Mouse (Mus musculus) hindbrain, embryonic 12.5 days (tissue): ENCODE results near the gene Cbs. TPM values are rescaled to one million over a fixed set of nuclear protein-coding genes. Genes with fewer than 3 reads are reported as not detected.

Experiments
- ATAC-seq: fragments of 200-750 bp; cut with Nextera tagmentation; 2 replicates; pipeline ENCODE4 v1.8.0; 2017; ENCODE audit warnings: moderate TSS enrichment; ENCODE audit not compliant: low FRiP score
- H3K27ac ChIP-seq: fragments of 300-500 bp; sonication (generic); 2 replicates; pipeline ENCODE4 v1.5.1; 2016; ENCODE audit warnings: mild to moderate bottlenecking
- H3K27me3 ChIP-seq: fragments of 300-500 bp; sonication (generic); 2 replicates; pipeline ENCODE4 v1.6.1; 2016; ENCODE audit warnings: mild to moderate bottlenecking
- H3K36me3 ChIP-seq: fragments of 300-500 bp; sonication (generic); 2 replicates; pipeline ENCODE4 v1.6.1; 2016; ENCODE audit warnings: mild to moderate bottlenecking
- H3K4me1 ChIP-seq: fragments of 300-500 bp; sonication (generic); 2 replicates; pipeline ENCODE4 v1.6.1; 2016
- H3K4me2 ChIP-seq: fragments of 300-500 bp; sonication (generic); replicated peaks from 2 replicates; pipeline ENCODE4 v1.6.1; 2016; ENCODE audit warnings: mild to moderate bottlenecking
- H3K4me3 ChIP-seq: fragments of 300-500 bp; sonication (generic); 2 replicates; pipeline ENCODE4 v1.5.1; 2016; ENCODE audit warnings: mild to moderate bottlenecking
- H3K9ac ChIP-seq: fragments of 300-500 bp; sonication (generic); 2 replicates; pipeline ENCODE4 v1.6.1; 2016; ENCODE audit warnings: mild to moderate bottlenecking, moderate library complexity
- H3K9me3 ChIP-seq: fragments of 300-500 bp; sonication (generic); replicated peaks from 2 replicates; pipeline ENCODE4 v1.6.1; 2016; ENCODE audit warnings: mild to moderate bottlenecking
- WGBS: fragments of 180-500 bp; shearing (Covaris S2); methylation state at CpG from one replicate; pipeline ENCODE4 v1.1.7; 2016; 5-methylcytosine and 5-hydroxymethylcytosine counted together
- polyA plus RNA-seq: library from polyadenylated mRNA; unstranded; fragments of >200 nt; fragmentation: Nextera tagmentation; extraction: Ambion mirVana; gene quantifications from 2 replicates; pipeline ENCODE4 v1.2.1, GENCODE M21; 2016

Cbs gene
- polyA plus RNA-seq, 1 experiment from 2014 or later, result 3.3 TPM

DNA sequence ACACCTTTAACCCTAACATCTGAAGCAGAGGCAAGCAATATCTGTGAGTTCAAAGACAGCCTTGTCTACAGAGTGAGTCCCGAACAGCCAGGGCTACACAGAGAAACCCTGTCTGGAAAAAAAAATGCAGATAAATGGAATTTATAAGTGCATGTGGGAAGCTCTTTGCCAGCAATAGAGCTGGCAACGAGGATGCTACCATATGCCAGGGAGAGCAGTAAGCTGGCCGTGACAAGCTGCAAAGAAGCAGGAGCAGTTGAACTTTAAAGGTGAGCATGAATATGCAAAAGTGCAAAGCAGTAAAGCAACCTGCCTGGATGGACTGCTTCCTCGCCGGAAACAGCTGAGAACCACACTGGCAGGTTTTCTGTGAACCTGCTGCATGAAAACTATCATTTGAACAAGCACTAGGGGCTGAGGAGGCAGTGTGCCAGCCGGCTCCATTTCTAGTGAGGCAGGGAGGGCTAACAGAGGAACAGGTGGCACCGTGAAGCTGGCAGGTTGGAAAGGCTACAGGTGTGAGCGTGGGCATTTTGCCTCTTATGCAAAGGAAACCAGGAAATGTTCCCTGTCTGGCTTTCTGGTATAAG, 23.7 kb upstream of the Cbs start:
- Histone ChIP-seq H3K9ac (no peak overlapping the region), H3K4me2 (no peak overlapping the region), H3K4me3 (no peak overlapping the region), H3K27ac (no peak overlapping the region), H3K27me3 (no peaks in the 10 kb centered on the region), H3K36me3 (peaks cover 5% of the 10 kb centered on the region; the same call in 1 of the 2 replicates), H3K4me1 (peaks cover 14% of the 10 kb centered on the region), H3K9me3 (no peaks in the 10 kb centered on the region)
- WGBS, result 79% methylated on average over 8 of the region's 8 CpGs
- no peak for ATAC-seq

- peak within 1 kb of the TSS; percentile 64 for H3K4me2 ChIP-seq
- H3K36me3 ChIP-seq, result peaks cover 15% of the 10 kb centered on the region
- H3K4me1 ChIP-seq, result peaks cover 17% of the 10 kb centered on the region
- WGBS, result under 1% methylated on average over 61 of the region's 77 CpGs
- H3K9ac ChIP-seq, result peak within 1 kb of the TSS; percentile 98
- H3K9me3 ChIP-seq, result no peaks in the 10 kb centered on the region
- no peaks in the 10 kb centered on the region for H3K27me3 ChIP-seq
- ATAC-seq, result peak; percentile 99
- H3K27ac ChIP-seq, result peak within 1 kb of the TSS; percentile 90
- H3K4me3 ChIP-seq, result peak within 1 kb of the TSS; percentile 83
Measured at GRCm38 (mm10) chr17:31658468-31659185, 21.6 kb upstream of the Cbs start, which contains the start of gene U2af1. TSS of gene U2af1 (minus strand) at chr17:31658892.

- ATAC-seq, result no peak; the same call in 1 of the 2 replicates
- Histone ChIP-seq H3K9me3 (no peaks in the 10 kb centered on the region), H3K4me1 (peaks cover 17% of the 10 kb centered on the region)
Measured at GRCm38 (mm10) chr17:31658136-31658467, 21.1 kb upstream of the Cbs start.

DNA sequence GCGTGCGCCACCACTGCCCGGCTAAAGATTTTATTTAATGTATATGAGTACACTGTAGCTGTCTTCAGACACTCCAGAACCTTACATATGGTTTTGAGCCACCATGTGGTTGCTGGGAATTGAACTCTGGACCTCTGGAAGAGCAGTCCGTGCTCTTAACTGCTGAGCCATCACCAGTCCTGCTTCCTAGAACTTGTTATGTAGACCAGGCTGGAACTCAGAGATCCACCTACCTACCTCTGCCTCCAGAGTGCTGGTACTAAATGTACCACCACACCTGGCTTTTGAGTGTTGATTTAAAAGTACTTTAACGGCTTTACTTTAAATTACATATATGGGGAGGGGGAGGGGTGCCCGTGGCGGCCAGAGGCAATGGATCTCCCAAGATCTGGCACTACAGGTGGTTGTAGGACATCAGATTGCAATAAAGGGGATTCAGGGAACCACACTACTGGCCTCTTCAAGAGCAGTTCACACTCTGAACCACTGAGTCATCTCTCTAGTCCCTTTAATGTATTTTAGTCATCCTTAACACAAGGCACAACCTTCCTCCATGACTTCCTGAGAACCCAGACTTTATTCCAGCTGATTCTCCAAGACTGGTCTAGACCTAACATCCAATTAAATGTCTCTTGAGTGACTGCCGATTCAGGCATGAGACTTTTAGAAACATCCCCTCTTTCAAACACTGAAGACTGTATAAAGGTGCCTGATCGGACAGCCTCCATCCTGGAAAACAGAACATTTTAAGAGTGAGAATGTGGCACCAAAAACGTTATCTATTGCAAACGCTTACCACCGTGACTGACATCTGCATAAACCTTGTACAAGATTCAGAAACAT, 20.3 kb upstream of the Cbs start:
- H3K36me3 ChIP-seq, result peaks cover 28% of the 10 kb centered on the region

More at GRCm38 (mm10) chr17:31658136-31658467, 21.1 kb upstream of the Cbs start:
- Histone ChIP-seq H3K4me2 (peak overlapping the region; percentile 64), H3K4me3 (peak overlapping the region; percentile 83), H3K36me3 (peaks cover 21% of the 10 kb centered on the region), H3K9ac (peak overlapping the region; percentile 98), H3K27me3 (no peaks in the 10 kb centered on the region), H3K27ac (peak overlapping the region; percentile 85)
- 0% methylated on average over 26 of the region's 27 CpGs for WGBS

GRCm38 (mm10) chr17:31656682-31657081, 19.6 kb upstream of the Cbs start:
- Histone ChIP-seq H3K9me3 (no peaks in the 10 kb centered on the region), H3K4me1 (peaks cover 17% of the 10 kb centered on the region), H3K9ac (0 out of 2 replicates have a peak overlapping the region, but pooled peaks have one; percentile 98), H3K4me2 (no peak overlapping the region; the same call in 1 of the 2 replicates), H3K27me3 (no peaks in the 10 kb centered on the region), H3K36me3 (peaks cover 35% of the 10 kb centered on the region), H3K27ac (no peak overlapping the region), H3K4me3 (no peak overlapping the region)
- ATAC-seq, result no peak
- WGBS, result 90% methylated on average over 5 of the region's 5 CpGs

More for the DNA sequence above, 20.3 kb upstream of the Cbs start:
- H3K27ac ChIP-seq, result no peak overlapping the region
- peaks cover 17% of the 10 kb centered on the region for H3K4me1 ChIP-seq
- H3K27me3 ChIP-seq, result no peaks in the 10 kb centered on the region
- WGBS, result 57% methylated on average over 12 of the region's 12 CpGs
- H3K4me3 ChIP-seq, result peak overlapping the region; percentile 83
- H3K4me2 ChIP-seq, result peak overlapping the region; percentile 64
- ATAC-seq, result no peak
- no peaks in the 10 kb centered on the region for H3K9me3 ChIP-seq
- H3K9ac ChIP-seq, result peak overlapping the region; percentile 98

DNA sequence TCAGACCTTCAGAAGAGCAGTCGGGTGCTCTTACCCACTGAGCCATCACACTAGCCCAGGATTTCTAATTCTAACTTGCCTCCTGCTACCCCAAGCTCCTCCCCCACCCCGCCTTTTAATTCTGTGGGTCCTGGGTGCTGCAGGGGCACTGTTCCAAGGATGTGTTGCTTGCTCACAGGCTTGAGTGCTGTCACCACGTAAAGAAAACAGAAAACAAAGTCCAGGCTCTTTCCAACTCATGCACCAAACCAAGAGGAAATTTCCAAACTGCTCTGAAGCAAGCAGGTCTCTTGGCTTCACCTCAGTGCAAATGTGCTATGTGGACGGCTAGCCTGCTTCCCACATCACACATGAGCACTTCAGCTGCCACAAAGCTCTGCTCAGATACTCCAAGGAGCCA, 18.3 kb upstream of the Cbs start:
- Histone ChIP-seq H3K36me3 (peaks cover 48% of the 10 kb centered on the region), H3K27ac (no peak overlapping the region), H3K9me3 (no peaks in the 10 kb centered on the region), H3K27me3 (no peaks in the 10 kb centered on the region), H3K9ac (no peak overlapping the region), H3K4me2 (no peak overlapping the region), H3K4me1 (peaks cover 17% of the 10 kb centered on the region), H3K4me3 (no peak overlapping the region)
- ATAC-seq, result no peak
- WGBS, result 80% methylated on average over 4 of the region's 4 CpGs

GRCm38 (mm10) chr17:31653277-31653676, 16.2 kb upstream of the Cbs start:
- no peak overlapping the region for H3K9ac ChIP-seq
- no peaks in the 10 kb centered on the region for H3K9me3 ChIP-seq
- WGBS, result 91% methylated on average over 6 of the region's 6 CpGs
- no peak overlapping the region for H3K4me3 ChIP-seq
- no peak for ATAC-seq
- H3K36me3 ChIP-seq, result peaks cover 69% of the 10 kb centered on the region
- H3K27ac ChIP-seq, result no peak overlapping the region
- no peak overlapping the region for H3K4me2 ChIP-seq
- peaks cover 12% of the 10 kb centered on the region for H3K4me1 ChIP-seq
- no peaks in the 10 kb centered on the region for H3K27me3 ChIP-seq

- H3K36me3 ChIP-seq, result peaks cover 80% of the 10 kb centered on the region
- WGBS, result 92% methylated on average over 14 of the region's 14 CpGs
- no peak overlapping the region for H3K4me2 ChIP-seq
Measured at GRCm38 (mm10) chr17:31652152-31652551, 15.1 kb upstream of the Cbs start.

GRCm38 (mm10) chr17:31646199-31647002, 9.4 kb upstream of the Cbs start:
- ATAC-seq, result no peak

More at GRCm38 (mm10) chr17:31652152-31652551, 15.1 kb upstream of the Cbs start:
- Histone ChIP-seq H3K27ac (no peak overlapping the region), H3K27me3 (no peaks in the 10 kb centered on the region), H3K4me3 (no peak overlapping the region), H3K9ac (no peak overlapping the region), H3K4me1 (peaks cover 6% of the 10 kb centered on the region), H3K9me3 (no peaks in the 10 kb centered on the region)
- no peak for ATAC-seq

GRCm38 (mm10) chr17:31642913-31643312, 5.9 kb upstream of the Cbs start:
- no peak overlapping the region for H3K4me3 ChIP-seq
- no peak for ATAC-seq
- peaks cover 2% of the 10 kb centered on the region; the same call in 1 of the 2 replicates for H3K4me1 ChIP-seq
- no peak overlapping the region for H3K4me2 ChIP-seq
- H3K27me3 ChIP-seq, result 0 out of 2 replicates have a peak, but pooled peaks cover under 1% of the 10 kb centered on the region
- H3K9me3 ChIP-seq, result no peaks in the 10 kb centered on the region
- no peak overlapping the region for H3K27ac ChIP-seq
- H3K36me3 ChIP-seq, result peaks cover 23% of the 10 kb centered on the region
- H3K9ac ChIP-seq, result no peak overlapping the region
- 74% methylated on average over 4 of the region's 4 CpGs for WGBS

More at GRCm38 (mm10) chr17:31646199-31647002, 9.4 kb upstream of the Cbs start:
- H3K27me3 ChIP-seq, result no peaks in the 10 kb centered on the region
- no peaks in the 10 kb centered on the region for H3K4me1 ChIP-seq
- peaks cover 58% of the 10 kb centered on the region for H3K36me3 ChIP-seq
- WGBS, result 96% methylated on average over 5 of the region's 5 CpGs
- no peak overlapping the region for H3K27ac ChIP-seq
- H3K4me2 ChIP-seq, result no peak overlapping the region
- no peaks in the 10 kb centered on the region for H3K9me3 ChIP-seq
- H3K4me3 ChIP-seq, result no peak overlapping the region
- H3K9ac ChIP-seq, result no peak overlapping the region

- H3K4me1 ChIP-seq, result peaks cover 6% of the 10 kb centered on the region; the same call in 1 of the 2 replicates
- H3K4me2 ChIP-seq, result no peak overlapping the region
- peaks cover 17% of the 10 kb centered on the region for H3K36me3 ChIP-seq
- no peak for ATAC-seq
- no peak overlapping the region for H3K9ac ChIP-seq
- H3K27ac ChIP-seq, result no peak overlapping the region
- no peaks in the 10 kb centered on the region for H3K9me3 ChIP-seq
- no peak overlapping the region for H3K4me3 ChIP-seq
- 48% methylated on average over 8 of the region's 8 CpGs for WGBS
- peaks cover 6% of the 10 kb centered on the region; the same call in 1 of the 2 replicates for H3K27me3 ChIP-seq
Measured at GRCm38 (mm10) chr17:31642331-31642730, 5.3 kb upstream of the Cbs start.
